Mouse (Mus musculus) olfactory bulb, adult 2 months (tissue): ENCODE measurements at regions not wholly inside any gene's neighbourhood (a gene's known extent, or its start where the extent isn't known, plus 50 kb on each side); places are given as distances from the start of the nearest gene placed in this dataset.

Experiments used
- CTCF ChIP-seq: fragments of 200-500 bp; IDR thresholded peaks from 2 replicates; pipeline ENCODE4 v1.5.1; 2012; ENCODE audit warnings: low read depth, mild to moderate bottlenecking, low read length, moderate library complexity; ENCODE audit not compliant: insufficient read depth
- POLR2A ChIP-seq: fragments of 200-500 bp; IDR thresholded peaks from 2 replicates; pipeline ENCODE4 v1.6.1; 2012; ENCODE audit warnings: mild to moderate bottlenecking, low read depth, low read length, moderate library complexity; ENCODE audit not compliant: insufficient read depth

GRCm38 (mm10) chr5:51801486-51801885, 234.0 kb upstream of the Ppargc1a start:
- no peak for TF ChIP-seq CTCF
- no peak for TF ChIP-seq POLR2A
